Mouse (Mus musculus) myocyte (in vitro differentiated cells): ENCODE data around the gene Dag1. TPM values are rescaled to one million over a fixed set of nuclear protein-coding genes. Genes with fewer than 3 reads are reported as not detected.

Experiments
- H3K27me3 ChIP-seq: one replicate; pipeline ENCODE4 v1.6.1; 2011; ENCODE audit not compliant: control insufficient read depth, insufficient read depth, insufficient read length
- H3K36me3 ChIP-seq: one replicate; pipeline ENCODE4 v1.6.1; 2011; ENCODE audit not compliant: control insufficient read depth, insufficient read depth
- H3K4me2 ChIP-seq: one replicate; pipeline ENCODE4 v1.6.1; 2011; ENCODE audit warnings: low read depth, control low read depth
- H3K4me3 ChIP-seq: one replicate; pipeline ENCODE4 v1.5.1; 2011; ENCODE audit warnings: mild to moderate bottlenecking, control low read depth, moderate library complexity
- H3K79me2 ChIP-seq: one replicate; pipeline ENCODE4 v1.6.1; 2011; ENCODE audit not compliant: control insufficient read depth, insufficient read depth
- H3ac ChIP-seq: one replicate; pipeline ENCODE4 v1.6.1; 2011; ENCODE audit not compliant: control insufficient read depth, insufficient read length
- CEBPB ChIP-seq: IDR thresholded peaks from 2 replicates; pipeline ENCODE4 v1.6.1; 2011; ENCODE audit warnings: mild to moderate bottlenecking, moderate library complexity; ENCODE audit not compliant: poor library complexity, insufficient read depth, severe bottlenecking
- E2F4 ChIP-seq: IDR thresholded peaks from one replicate; pipeline ENCODE4 v1.6.1; 2011; ENCODE audit warnings: mild to moderate bottlenecking, control low read depth, moderate library complexity; ENCODE audit not compliant: insufficient read depth
- MAX ChIP-seq: IDR thresholded peaks from one replicate; pipeline ENCODE4 v1.6.1; 2011; ENCODE audit warnings: low read depth, mild to moderate bottlenecking, control low read depth
- MYOD1 ChIP-seq, 3 experiments: IDR thresholded peaks; one replicate each; pipeline ENCODE4 v1.6.1; 2011; ENCODE audit warnings: control low read depth in 2 of 3, low read depth in 2 of 3, mild to moderate bottlenecking in 2 of 3, moderate library complexity in 1 of 3; ENCODE audit not compliant: insufficient read length in 2 of 3, control insufficient read depth in 1 of 3
- MYOG ChIP-seq, 3 experiments: IDR thresholded peaks; one replicate each; pipeline ENCODE4 v1.6.1; 2011; ENCODE audit warnings: control low read depth in 2 of 3, low read depth in 2 of 3, mild to moderate bottlenecking in 2 of 3; ENCODE audit not compliant: insufficient read length in 2 of 3, control insufficient read depth in 1 of 3, insufficient read depth in 1 of 3
- POLR2A ChIP-seq: IDR thresholded peaks from one replicate; pipeline ENCODE4 v1.6.1; 2011; ENCODE audit warnings: low read depth, mild to moderate bottlenecking, control low read depth, moderate library complexity; ENCODE audit not compliant: insufficient read length
- POLR2AphosphoS2 ChIP-seq: IDR thresholded peaks from one replicate; pipeline ENCODE4 v1.6.1; 2011; ENCODE audit warnings: low read depth, control low read depth; ENCODE audit not compliant: insufficient read length
- REST ChIP-seq: IDR thresholded peaks from one replicate; pipeline ENCODE4 v1.6.1; 2011; ENCODE audit warnings: mild to moderate bottlenecking, control low read depth, moderate library complexity; ENCODE audit not compliant: insufficient read depth, insufficient read length
- SRF ChIP-seq: IDR thresholded peaks from one replicate; pipeline ENCODE4 v1.6.1; 2011; ENCODE audit warnings: low read depth; ENCODE audit not compliant: control insufficient read depth, insufficient read length
- TCF12 ChIP-seq: IDR thresholded peaks from one replicate; pipeline ENCODE4 v1.6.1; 2011; ENCODE audit warnings: mild to moderate bottlenecking, control low read depth; ENCODE audit not compliant: poor library complexity, insufficient read depth, severe bottlenecking
- TCF3 ChIP-seq: IDR thresholded peaks from one replicate; pipeline ENCODE4 v1.6.1; 2011; ENCODE audit warnings: low read depth, control low read depth; ENCODE audit not compliant: insufficient read length
- USF1 ChIP-seq: IDR thresholded peaks from one replicate; pipeline ENCODE4 v1.6.1; 2011; ENCODE audit warnings: low read depth, mild to moderate bottlenecking, control low read depth, moderate library complexity
- polyA plus RNA-seq: library from polyadenylated mRNA; unstranded; fragments of >200 nt; fragmentation: generic; extraction: Trizol; gene quantifications from one replicate; pipeline ENCODE4 v1.2.1, GENCODE M21; 2012; ENCODE audit warnings: missing spikeins

Dag1 gene
- polyA plus RNA-seq, 1 experiment, result 195 TPM

- Histone ChIP-seq H3K36me3 (no peaks in the 10 kb centered on the region), H3K79me2 (no peaks in the 10 kb centered on the region), H3ac (no peak overlapping the region), H3K4me2 (no peak overlapping the region), H3K4me3 (no peak overlapping the region), H3K27me3 (no peaks in the 10 kb centered on the region)
- TF ChIP-seq USF1, result no peak
- TF ChIP-seq MYOD1 (IDR thresholded peaks at IDR 0.05; ENCODE audit: control insufficient read depth in 1 of 3, insufficient read length in 2 of 3, low read depth in 2 of 3), result no peak
- no peak for TF ChIP-seq MYOG (IDR thresholded peaks at IDR 0.05; ENCODE audit: control insufficient read depth in 1 of 3, insufficient read depth in 1 of 3, insufficient read length in 2 of 3, low read depth in 2 of 3)
- no peak for TF ChIP-seq POLR2AphosphoS2
- no peak for TF ChIP-seq CEBPB
- TF ChIP-seq E2F4, result no peak
- TF ChIP-seq TCF3, result no peak
- TF ChIP-seq TCF12, result no peak
- no peak for TF ChIP-seq POLR2A
- no peak for TF ChIP-seq REST
- no peak for TF ChIP-seq MAX
- TF ChIP-seq SRF, result no peak
Measured at GRCm38 (mm10) chr9:108157891-108158290, 105.9 kb downstream of the Dag1 start.

GRCm38 (mm10) chr9:108157451-108157850 is 106.3 kb downstream of the Dag1 start:
- H3ac ChIP-seq, result no peak overlapping the region
- H3K4me3 ChIP-seq, result no peak overlapping the region
- TF ChIP-seq TCF3, result no peak
- TF ChIP-seq POLR2A, result no peak
- TF ChIP-seq TCF12, result no peak
- TF ChIP-seq E2F4, result no peak
- no peak for TF ChIP-seq MAX
- no peak for TF ChIP-seq USF1
- TF ChIP-seq REST, result no peak
- no peak for TF ChIP-seq MYOD1 (IDR thresholded peaks at IDR 0.05; ENCODE audit: control insufficient read depth in 1 of 3, insufficient read length in 2 of 3, low read depth in 2 of 3)
- TF ChIP-seq POLR2AphosphoS2, result no peak
- no peaks in the 10 kb centered on the region for H3K27me3 ChIP-seq
- no peak overlapping the region for H3K4me2 ChIP-seq
- H3K79me2 ChIP-seq, result no peaks in the 10 kb centered on the region
- H3K36me3 ChIP-seq, result no peaks in the 10 kb centered on the region

- TF ChIP-seq E2F4 (no peak), POLR2AphosphoS2 (no peak), MYOD1 (IDR thresholded peaks at IDR 0.05; ENCODE audit: control insufficient read depth in 1 of 3, insufficient read length in 2 of 3, low read depth in 2 of 3) (no peak), MYOG (IDR thresholded peaks at IDR 0.05; ENCODE audit: control insufficient read depth in 1 of 3, insufficient read depth in 1 of 3, insufficient read length in 2 of 3, low read depth in 2 of 3) (no peak), CEBPB (no peak), USF1 (no peak), POLR2A (no peak), SRF (no peak), TCF12 (no peak), REST (no peak), TCF3 (no peak), MAX (no peak)
- Histone ChIP-seq H3K4me3 (no peak overlapping the region), H3K27me3 (no peaks in the 10 kb centered on the region), H3K4me2 (no peak overlapping the region), H3ac (no peak overlapping the region), H3K79me2 (no peaks in the 10 kb centered on the region), H3K36me3 (no peaks in the 10 kb centered on the region)
Measured at GRCm38 (mm10) chr9:108156786-108157185, 107.0 kb downstream of the Dag1 start.

- no peak for TF ChIP-seq E2F4
- no peak for TF ChIP-seq SRF
- TF ChIP-seq TCF12, result no peak
- TF ChIP-seq POLR2AphosphoS2, result no peak
- TF ChIP-seq MYOG (IDR thresholded peaks at IDR 0.05; ENCODE audit: control insufficient read depth in 1 of 3, insufficient read depth in 1 of 3, insufficient read length in 2 of 3, low read depth in 2 of 3), result no peak
- no peak for TF ChIP-seq TCF3
- no peak for TF ChIP-seq MYOD1 (IDR thresholded peaks at IDR 0.05; ENCODE audit: control insufficient read depth in 1 of 3, insufficient read length in 2 of 3, low read depth in 2 of 3)
- TF ChIP-seq USF1, result no peak
- TF ChIP-seq CEBPB, result no peak
- no peak for TF ChIP-seq POLR2A
- no peak for TF ChIP-seq REST
- no peak for TF ChIP-seq MAX
- no peak overlapping the region for H3K4me2 ChIP-seq
- no peak overlapping the region for H3ac ChIP-seq
Measured at GRCm38 (mm10) chr9:108154814-108155213, 108.9 kb downstream of the Dag1 start.

More at GRCm38 (mm10) chr9:108154814-108155213, 108.9 kb downstream of the Dag1 start:
- Histone ChIP-seq H3K36me3 (no peaks in the 10 kb centered on the region), H3K27me3 (no peaks in the 10 kb centered on the region), H3K4me3 (no peak overlapping the region), H3K79me2 (no peaks in the 10 kb centered on the region)

Other genes starting within 250 kb of the Dag1 start
- gene Gmppb, start 214.7 kb downstream of the Dag1 start, polyA plus RNA-seq, result 32.0 TPM
- gene Amigo3, start 210.8 kb downstream of the Dag1 start, polyA plus RNA-seq, result 1.8 TPM
- 0.65 TPM for gene Mst1, start 183.5 kb downstream of the Dag1 start, polyA plus RNA-seq
- 33.4 TPM for gene Rnf123, start 180.6 kb downstream of the Dag1 start, polyA plus RNA-seq
- gene Apeh, start 169.4 kb downstream of the Dag1 start, polyA plus RNA-seq, result 59.0 TPM
- gene Bsn, start 73.6 kb downstream of the Dag1 start, polyA plus RNA-seq, result 0.56 TPM
- gene Nicn1, start 26.5 kb upstream of the Dag1 start, polyA plus RNA-seq, result 37.9 TPM
- gene Amt, start 32.9 kb upstream of the Dag1 start, polyA plus RNA-seq, result 2.1 TPM
- gene Rhoa, start 42.2 kb upstream of the Dag1 start, polyA plus RNA-seq, result 306 TPM
- gene Tcta, start 42.2 kb upstream of the Dag1 start, polyA plus RNA-seq, result 29.8 TPM
- gene Gpx1, start 74.9 kb upstream of the Dag1 start, polyA plus RNA-seq, result 393 TPM
- 89.4 TPM for gene Usp4, start 83.9 kb upstream of the Dag1 start, polyA plus RNA-seq
- gene 1700102P08Rik, start 128.8 kb upstream of the Dag1 start, polyA plus RNA-seq, result 0.17 TPM
- gene Ccdc36, start 164.5 kb upstream of the Dag1 start, polyA plus RNA-seq, result not detected
- gene BC048562, start 172.5 kb upstream of the Dag1 start, polyA plus RNA-seq, result not detected
- 30.4 TPM for gene Ccdc71, start 196.6 kb upstream of the Dag1 start, polyA plus RNA-seq
- gene Klhdc8b, start 197.6 kb upstream of the Dag1 start, polyA plus RNA-seq, result 3.7 TPM
- 61.6 TPM for gene Lamb2, start 215.8 kb upstream of the Dag1 start, polyA plus RNA-seq
- gene Usp19, start 226.6 kb upstream of the Dag1 start, polyA plus RNA-seq, result 86.6 TPM
- 168 TPM for gene Qars, start 243.7 kb upstream of the Dag1 start, polyA plus RNA-seq